Mouse (Mus musculus) cerebellum, adult 2 months (tissue): ENCODE measurements at regions not wholly inside any gene's neighbourhood (a gene's known extent, or its start where the extent isn't known, plus 50 kb on each side); places are given as distances from the start of the nearest gene placed in this dataset.
"Not testable (repeated sequence)": the region's sequence is repeated elsewhere in the genome, so short reads cannot be mapped to it uniquely, and the experiment has no call there.

Experiments used
- DNase-seq, 2 experiments: peaks; one replicate each; pipeline ENCODE4 v3.0.0; 2021
- H3K27ac ChIP-seq: fragments of 200-500 bp; 2 replicates; pipeline ENCODE4 v1.5.1; 2012; ENCODE audit warnings: low read length, control low read depth, inconsistent platforms; ENCODE audit not compliant: insufficient read depth
- H3K27me3 ChIP-seq: fragments of 200-500 bp; 2 replicates; pipeline ENCODE4 v1.6.1; 2012; ENCODE audit warnings: inconsistent platforms, mild to moderate bottlenecking, low read length, moderate library complexity; ENCODE audit not compliant: control insufficient read depth, insufficient read depth
- H3K4me1 ChIP-seq: fragments of 200-500 bp; 2 replicates; pipeline ENCODE4 v1.6.1; 2011; ENCODE audit warnings: low read length; ENCODE audit not compliant: control insufficient read depth, insufficient read depth
- H3K4me3 ChIP-seq: fragments of 200-500 bp; replicated peaks from 2 replicates; pipeline ENCODE3; 2011; ENCODE audit warnings: mild to moderate bottlenecking, low read depth, low read length, control low read depth; ENCODE audit not compliant: insufficient read depth
- CTCF ChIP-seq: fragments of 200-500 bp; IDR thresholded peaks from 2 replicates; pipeline ENCODE4 v1.5.1; 2011; ENCODE audit warnings: low read depth, mild to moderate bottlenecking, control low read depth, low read length, moderate library complexity, borderline replicate concordance; ENCODE audit not compliant: insufficient read depth
- POLR2A ChIP-seq: fragments of 200-500 bp; IDR thresholded peaks from 2 replicates; pipeline ENCODE4 v1.6.1; 2011; ENCODE audit warnings: low read length, control low read depth, borderline replicate concordance; ENCODE audit not compliant: insufficient read depth
- WGBS: fragments of 180-500 bp; shearing (Covaris S2); methylation state at CpG from one replicate; pipeline ENCODE4 v1.1.7; 2018; 5-methylcytosine and 5-hydroxymethylcytosine counted together

GRCm38 (mm10) chr12:10549481-10550201, 159.1 kb downstream of the Rdh14 start:
- no peak overlapping the region for H3K27ac ChIP-seq
- no peak overlapping the region for H3K4me3 ChIP-seq
- no peak for DNase-seq
- no peak for TF ChIP-seq POLR2A
- no peak for TF ChIP-seq CTCF
- WGBS, result 4% methylated on average over 1 of the region's 1 CpGs
- no peaks in the 10 kb centered on the region for H3K27me3 ChIP-seq
- H3K4me1 ChIP-seq, result no peaks in the 10 kb centered on the region

GRCm38 (mm10) chr12:10554701-10555100, 164.1 kb downstream of the Rdh14 start:
- H3K27ac ChIP-seq, H3K27me3 ChIP-seq, DNase-seq, H3K4me1 ChIP-seq, H3K4me3 ChIP-seq: not testable (repeated sequence)
- 69% methylated on average over 1 of the region's 1 CpGs for WGBS

- H3K4me3 ChIP-seq, result no peak overlapping the region
- 47% methylated on average over 1 of the region's 1 CpGs for WGBS
- H3K4me1 ChIP-seq, result no peaks in the 10 kb centered on the region
- no peak overlapping the region for H3K27ac ChIP-seq
- TF ChIP-seq CTCF (no peak), POLR2A (no peak)
- DNase-seq, result no peak
- H3K27me3 ChIP-seq, result no peaks in the 10 kb centered on the region
Observed at GRCm38 (mm10) chr12:10562966-10563365, 172.4 kb downstream of the Rdh14 start.

GRCm38 (mm10) chr12:10567881-10568280, 177.3 kb downstream of the Rdh14 start:
- WGBS, result 82% methylated on average over 2 of the region's 2 CpGs
- no peak for DNase-seq
- TF ChIP-seq CTCF (no peak), POLR2A (no peak)
- Histone ChIP-seq H3K27me3 (no peaks in the 10 kb centered on the region), H3K4me3 (no peak overlapping the region), H3K27ac (no peak overlapping the region), H3K4me1 (no peaks in the 10 kb centered on the region)

DNA sequence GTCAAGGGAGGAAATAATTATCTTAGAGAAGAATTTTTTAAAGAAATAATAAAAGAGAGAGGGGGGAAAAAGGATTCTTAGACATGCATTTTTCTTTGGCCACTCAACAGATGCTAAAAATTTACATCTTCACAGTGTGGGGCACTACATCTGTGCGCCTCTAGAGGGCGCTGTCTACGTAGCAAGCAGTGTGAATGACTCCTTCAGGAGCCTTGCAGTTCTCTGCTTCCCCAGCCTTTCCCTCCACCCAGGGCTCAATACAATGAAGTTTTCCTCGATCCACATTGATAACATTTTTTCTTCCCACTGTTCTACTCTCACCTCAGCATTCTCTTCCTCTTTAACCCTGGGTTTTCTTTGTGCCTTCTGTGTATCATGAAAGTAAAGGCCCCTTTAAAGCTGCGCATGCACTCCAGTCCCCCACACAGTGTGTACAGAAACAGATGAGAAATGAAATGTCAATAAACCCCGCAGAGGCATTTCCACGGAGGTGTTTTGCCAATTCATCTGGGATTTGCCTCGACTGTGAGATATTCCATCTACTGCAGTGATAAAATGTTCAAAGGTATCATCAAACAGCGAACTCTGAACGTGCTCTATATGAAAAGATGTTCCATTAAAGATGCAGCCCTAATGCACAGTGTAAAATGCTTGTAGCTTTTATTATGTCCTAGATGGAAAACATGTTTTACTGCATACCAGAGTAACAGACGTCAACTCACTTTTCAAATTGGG, 181.2 kb downstream of the Rdh14 start:
- TF ChIP-seq CTCF (no peak), POLR2A (no peak)
- Histone ChIP-seq H3K4me1 (no peaks in the 10 kb centered on the region), H3K27ac (no peak overlapping the region), H3K4me3 (no peak overlapping the region), H3K27me3 (no peaks in the 10 kb centered on the region)
- 63% methylated on average over 11 of the region's 11 CpGs for WGBS
- DNase-seq, result no peak

- Histone ChIP-seq H3K27ac (no peak overlapping the region), H3K4me1 (no peaks in the 10 kb centered on the region), H3K27me3 (no peaks in the 10 kb centered on the region), H3K4me3 (no peak overlapping the region)
- WGBS, result 66% methylated on average over 5 of the region's 5 CpGs
- DNase-seq, result no peak
- TF ChIP-seq CTCF, result no peak
- no peak for TF ChIP-seq POLR2A
Observed at GRCm38 (mm10) chr12:10572378-10572650, 181.7 kb downstream of the Rdh14 start.

DNA sequence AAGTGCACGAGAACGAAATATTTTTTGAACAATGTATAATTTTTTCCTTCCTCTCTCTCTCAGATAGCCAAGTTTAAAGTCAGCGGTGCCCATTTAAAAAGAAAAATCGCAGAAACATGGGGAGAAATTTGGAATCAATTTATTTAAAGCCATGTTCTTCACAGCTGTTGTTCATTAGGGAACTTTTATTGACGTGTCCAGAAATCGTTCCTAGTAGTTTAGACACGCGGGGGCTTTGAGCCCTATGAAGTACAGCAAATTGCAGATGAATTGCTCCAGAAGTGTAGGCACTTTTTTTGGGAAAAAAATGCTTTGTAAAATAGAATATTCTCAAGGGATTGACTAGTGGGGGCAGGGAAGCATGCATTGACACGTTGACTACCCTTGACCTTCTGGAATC, 182.8 kb downstream of the Rdh14 start:
- no peak for DNase-seq
- no peak overlapping the region for H3K27ac ChIP-seq
- TF ChIP-seq CTCF, result no peak
- TF ChIP-seq POLR2A, result no peak
- WGBS, result 77% methylated on average over 9 of the region's 9 CpGs
- H3K4me1 ChIP-seq, result no peaks in the 10 kb centered on the region
- H3K4me3 ChIP-seq, result no peak overlapping the region
- no peaks in the 10 kb centered on the region for H3K27me3 ChIP-seq

GRCm38 (mm10) chr12:10582840-10583614, 192.5 kb downstream of the Rdh14 start:
- Histone ChIP-seq H3K4me3 (no peak overlapping the region), H3K27ac (no peak overlapping the region), H3K4me1 (no peaks in the 10 kb centered on the region), H3K27me3 (no peaks in the 10 kb centered on the region)
- DNase-seq, result no peak
- TF ChIP-seq POLR2A, result no peak
- TF ChIP-seq CTCF, result no peak
- WGBS, result 63% methylated on average over 4 of the region's 4 CpGs
